Mouse (Mus musculus) thymus, adult 2 months (tissue): Measurements from ENCODE around the gene Rab43.

Experiments
- CTCF ChIP-seq: fragments of 200-500 bp; IDR thresholded peaks from 2 replicates; pipeline ENCODE4 v1.5.1; 2012; ENCODE audit warnings: mild to moderate bottlenecking, control low read depth, low read length, moderate library complexity, borderline replicate concordance; ENCODE audit not compliant: control insufficient read depth, poor library complexity, insufficient read depth; ENCODE audit errors: extremely low read depth
- POLR2A ChIP-seq: fragments of 200-500 bp; IDR thresholded peaks from 2 replicates; pipeline ENCODE4 v1.6.1; 2012; ENCODE audit warnings: mild to moderate bottlenecking, low read length, control low read depth, moderate library complexity; ENCODE audit not compliant: control insufficient read depth, poor library complexity, insufficient read depth; ENCODE audit errors: extremely low read depth

DNA sequence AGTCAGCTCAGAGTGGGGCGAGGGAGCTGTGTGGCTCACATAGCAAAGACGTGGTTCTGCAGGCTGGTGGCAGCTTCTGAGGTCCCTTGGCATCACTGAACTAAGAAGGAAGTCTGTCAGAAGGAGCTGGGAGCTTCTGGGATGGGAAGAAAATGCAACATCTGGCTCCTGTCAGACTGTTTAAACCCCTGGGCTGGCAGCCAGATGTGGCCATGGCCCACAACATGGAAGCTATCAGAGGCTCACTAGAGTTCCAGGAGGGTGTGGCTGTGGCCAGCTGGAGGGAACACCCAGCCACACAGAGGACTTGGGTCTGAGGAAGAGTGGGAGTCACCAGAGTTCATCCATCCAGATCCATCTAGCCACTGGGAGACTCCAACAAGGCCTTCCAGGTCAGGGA, 65.1 kb downstream of the Rab43 start:
- TF ChIP-seq CTCF: no peak
- TF ChIP-seq POLR2A: no peak
